Mouse (Mus musculus) kidney, postnatal 0 days (tissue): ENCODE results near the gene Fam160a2. TPM values are rescaled to one million over a fixed set of nuclear protein-coding genes. Genes with fewer than 3 reads are reported as not detected.
"Not testable (repeated sequence)": the region's sequence is repeated elsewhere in the genome, so short reads cannot be mapped to it uniquely, and the experiment has no call there.

Experiments
- ATAC-seq: fragments of 200-750 bp; cut with Nextera tagmentation; replicated peaks from 2 replicates; pipeline ENCODE4 v1.8.0; 2017; ENCODE audit warnings: low read depth, moderate number of reproducible peaks, moderate TSS enrichment, moderate library complexity; ENCODE audit not compliant: low FRiP score
- DNase-seq: peaks from one replicate; pipeline ENCODE4 v3.0.0-alpha.2; 2016; ENCODE audit warnings: low spot score
- H3K27ac ChIP-seq: fragments of 300-500 bp; sonication (generic); 2 replicates; pipeline ENCODE4 v1.5.1; 2014; ENCODE audit warnings: mild to moderate bottlenecking
- H3K27me3 ChIP-seq: fragments of 300-500 bp; sonication (generic); 2 replicates; pipeline ENCODE4 v1.6.1; 2014; ENCODE audit warnings: low read length, mixed read lengths; ENCODE audit not compliant: insufficient read depth
- H3K36me3 ChIP-seq: fragments of 300-500 bp; sonication (generic); 2 replicates; pipeline ENCODE4 v1.6.1; 2014; ENCODE audit warnings: low read length, mixed read lengths; ENCODE audit not compliant: insufficient read depth
- H3K4me1 ChIP-seq: fragments of 300-500 bp; sonication (generic); replicated peaks from 2 replicates; pipeline ENCODE4 v1.6.1; 2014; ENCODE audit warnings: antibody characterized with exemption, low read length, mixed read lengths; ENCODE audit not compliant: insufficient read depth
- H3K4me2 ChIP-seq: fragments of 300-500 bp; sonication (generic); 2 replicates; pipeline ENCODE4 v1.6.1; 2014; ENCODE audit warnings: mild to moderate bottlenecking, low read length, moderate library complexity, mixed read lengths
- H3K4me3 ChIP-seq: fragments of 300-500 bp; sonication (generic); replicated peaks from 2 replicates; pipeline ENCODE4 v1.5.1; 2014; ENCODE audit warnings: low read depth, low read length
- H3K9ac ChIP-seq: fragments of 300-500 bp; sonication (generic); 2 replicates; pipeline ENCODE4 v1.6.1; 2014; ENCODE audit warnings: low read depth, low read length
- H3K9me3 ChIP-seq: fragments of 300-500 bp; sonication (generic); replicated peaks from 2 replicates; pipeline ENCODE4 v1.6.1; 2016; ENCODE audit warnings: low read length, inconsistent platforms, mixed read lengths
- CTCF ChIP-seq: IDR thresholded peaks from 2 replicates; pipeline ENCODE4 v1.5.1; 2016; ENCODE audit warnings: antibody characterized with exemption, low read depth, mild to moderate bottlenecking, moderate library complexity
- WGBS: fragments of 180-500 bp; shearing (Covaris S2); extraction: QIAGEN DNeasy Blood & Tissue Kit; methylation state at CpG from one replicate; pipeline ENCODE4 v1.1.7; 2014; 5-methylcytosine and 5-hydroxymethylcytosine counted together
- polyA plus RNA-seq: library from polyadenylated mRNA; unstranded; fragments of >200 nt; fragmentation: Nextera tagmentation; extraction: Ambion mirVana; gene quantifications from 2 replicates; pipeline ENCODE4 v1.2.1, GENCODE M21; 2015

Gene Fam160a2
- polyA plus RNA-seq, 1 experiment from 2014 or later, result 28.0 TPM

DNA sequence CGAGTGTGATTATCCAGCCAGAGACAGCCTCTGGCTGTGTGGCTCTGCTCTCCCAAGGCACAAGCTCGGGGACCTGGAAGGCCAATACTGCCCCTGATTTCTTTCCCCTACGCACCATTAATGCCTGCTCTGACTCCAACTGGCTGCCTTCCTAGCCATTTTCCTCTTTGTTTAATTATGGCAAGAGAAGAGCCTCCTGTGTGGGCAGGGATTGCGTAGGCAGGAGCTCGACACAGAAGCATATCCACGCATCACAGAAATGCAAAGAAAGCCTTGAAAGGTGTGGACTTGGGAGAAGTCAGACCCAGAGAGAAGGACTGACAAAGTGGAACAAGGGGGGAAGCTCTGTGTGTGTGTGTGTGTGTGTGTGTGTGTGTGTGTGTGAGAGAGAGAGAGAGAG, 14.5 kb upstream of the Fam160a2 start:
- 54% methylated on average over 6 of the region's 6 CpGs for WGBS
- Histone ChIP-seq H3K36me3 (no peaks in the 10 kb centered on the region), H3K4me1 (no peaks in the 10 kb centered on the region), H3K27ac (no peak overlapping the region), H3K4me3 (no peak overlapping the region), H3K27me3 (no peaks in the 10 kb centered on the region), H3K4me2 (no peak overlapping the region), H3K9ac (no peak overlapping the region), H3K9me3 (no peaks in the 10 kb centered on the region)
- DNase-seq (no peak), ATAC-seq (no peak)
- no peak for TF ChIP-seq CTCF

DNA sequence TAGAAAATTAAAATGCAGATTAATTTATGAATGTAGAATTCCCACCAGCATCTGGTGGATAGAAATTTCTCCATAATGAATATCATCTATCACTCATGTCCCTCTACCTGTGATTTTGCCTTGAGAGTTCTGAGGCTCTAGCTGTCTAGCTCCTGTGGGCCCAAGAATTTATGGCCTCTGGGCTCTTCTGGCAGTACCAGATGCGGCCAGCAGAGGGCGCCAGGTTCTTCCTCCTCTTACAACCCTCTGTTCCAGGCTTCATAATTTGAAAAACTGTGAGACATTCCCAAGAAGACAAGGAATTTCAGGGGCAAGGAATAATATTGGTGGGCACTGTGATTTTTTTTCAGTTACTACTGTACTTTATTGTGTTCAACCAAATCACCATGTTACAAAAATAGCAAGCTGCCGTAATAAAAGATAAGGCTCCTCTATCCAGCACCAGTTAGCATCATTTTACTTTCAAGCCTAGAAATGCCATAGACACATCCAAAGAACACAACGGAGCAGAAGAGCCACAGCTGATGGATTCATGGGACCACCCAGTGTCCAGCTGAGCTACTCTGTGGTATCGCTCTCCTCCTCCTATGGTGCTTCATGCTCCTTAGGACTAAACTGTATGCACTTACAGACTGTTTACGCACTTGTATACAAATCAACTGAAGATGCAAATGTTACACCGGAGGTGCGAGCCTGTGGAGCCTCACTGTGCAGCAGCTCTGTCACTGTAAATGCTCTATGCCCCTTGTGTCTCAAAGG, 12.2 kb upstream of the Fam160a2 start:
- H3K4me1 ChIP-seq, H3K4me3 ChIP-seq, H3K4me2 ChIP-seq, H3K36me3 ChIP-seq, H3K9ac ChIP-seq, H3K9me3 ChIP-seq, H3K27me3 ChIP-seq, H3K27ac ChIP-seq: not testable (repeated sequence)
- WGBS, result 56% methylated on average over 8 of the region's 8 CpGs
- peak; percentile 71 for DNase-seq
- ATAC-seq, result 0 out of 2 replicates have a peak, but pooled peaks have one; percentile 21
- TF ChIP-seq CTCF, result peak; percentile 94

GRCm38 (mm10) chr7:105406322-105406721, 6.5 kb upstream of the Fam160a2 start:
- no peak for TF ChIP-seq CTCF
- Histone ChIP-seq H3K9ac (no peak overlapping the region), H3K4me1 (no peaks in the 10 kb centered on the region), H3K36me3 (no peaks in the 10 kb centered on the region), H3K27me3 (no peaks in the 10 kb centered on the region), H3K27ac (no peak overlapping the region), H3K4me3 (no peak overlapping the region), H3K9me3 (no peaks in the 10 kb centered on the region), H3K4me2 (no peak overlapping the region)
- 64% methylated on average over 1 of the region's 1 CpGs for WGBS
- ATAC-seq, result no peak
- DNase-seq, result no peak

DNA sequence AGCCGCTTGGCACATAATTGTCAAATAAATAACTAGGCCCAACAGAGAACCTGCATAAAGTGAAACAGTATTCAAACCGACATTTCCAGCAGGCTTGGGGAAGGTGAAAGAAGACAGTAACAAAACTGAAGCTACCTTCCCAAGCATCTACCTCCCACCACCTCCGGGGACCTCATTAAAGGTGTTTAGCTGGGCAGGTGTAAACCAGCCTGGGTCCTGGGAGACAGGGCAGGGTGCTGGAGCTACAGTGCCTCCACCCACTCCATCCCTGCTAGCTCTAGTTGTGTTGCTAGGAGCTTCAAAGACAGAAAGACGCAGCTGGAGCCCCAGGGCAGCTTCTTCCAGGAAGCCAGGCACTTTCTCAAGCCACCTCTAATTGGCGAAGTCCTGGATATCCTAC, 4.4 kb upstream of the Fam160a2 start, which contains the start of gene Cnga4:
Gene Cnga4, plus strand, starts transcription at position 301 of the 400 bp plus-strand sequence.
- H3K4me3 ChIP-seq, result no peak within 1 kb of the TSS
- H3K9ac ChIP-seq, result 0 out of 2 replicates have a peak within 1 kb of the TSS, but pooled peaks have one; percentile 23
- no peaks in the 10 kb centered on the region for H3K9me3 ChIP-seq
- ATAC-seq (no peak), DNase-seq (no peak)
- no peaks in the 10 kb centered on the region for H3K4me1 ChIP-seq
- TF ChIP-seq CTCF, result no peak
- H3K4me2 ChIP-seq, result no peak within 1 kb of the TSS
- 68% methylated on average over 5 of the region's 5 CpGs for WGBS
- H3K36me3 ChIP-seq, result no peaks in the 10 kb centered on the region
- no peak within 1 kb of the TSS for H3K27ac ChIP-seq
- no peaks in the 10 kb centered on the region for H3K27me3 ChIP-seq

DNA sequence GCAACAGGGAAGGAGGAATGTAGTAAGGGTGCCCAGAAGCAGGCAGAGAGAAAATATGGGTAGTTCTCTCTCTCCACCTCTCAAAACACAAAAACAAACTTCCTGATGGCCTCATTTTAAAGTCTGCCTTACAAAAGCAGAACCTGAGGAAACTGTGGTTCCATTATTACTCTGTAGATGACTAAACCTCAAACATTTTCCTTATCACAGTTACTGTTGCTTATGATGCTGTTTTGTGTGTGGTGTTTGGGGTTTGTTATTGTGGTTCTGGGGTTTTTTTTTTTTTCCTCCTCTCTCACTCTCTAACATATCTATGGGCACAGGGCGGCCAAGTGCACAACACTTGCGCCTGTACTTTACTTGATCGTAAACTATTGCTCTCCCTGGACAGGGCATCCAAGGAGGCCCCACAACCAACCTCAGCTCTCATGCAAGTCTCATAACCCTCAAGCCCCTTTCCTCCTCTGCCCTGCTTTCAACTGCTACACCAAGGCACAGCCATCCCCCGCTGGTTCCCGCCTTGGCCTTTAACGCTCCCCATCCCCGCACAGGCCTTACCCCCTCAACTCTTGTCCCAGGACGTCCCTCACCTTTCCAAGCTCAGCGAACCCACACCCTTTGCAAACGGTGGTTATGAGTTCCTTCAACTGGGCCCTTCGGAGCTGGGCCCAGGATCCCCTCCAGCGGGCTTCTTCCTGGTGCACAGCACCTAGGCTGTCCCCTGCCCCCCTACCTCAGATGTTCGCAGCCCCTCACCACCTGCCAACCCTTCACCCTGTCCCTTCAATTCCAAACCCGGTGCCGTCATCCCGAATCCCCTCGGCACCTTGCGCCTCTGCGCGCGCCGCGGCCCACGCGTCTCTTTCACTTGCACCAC, 558 bp downstream of the Fam160a2 start:
- Histone ChIP-seq H3K27me3 (no peaks in the 10 kb centered on the region), H3K4me3 (peak overlapping the region; percentile 80), H3K36me3 (no peaks in the 10 kb centered on the region), H3K9me3 (no peaks in the 10 kb centered on the region), H3K9ac (peak overlapping the region; percentile 84), H3K4me2 (peak overlapping the region; percentile 69), H3K27ac (peak overlapping the region; percentile 81), H3K4me1 (no peaks in the 10 kb centered on the region)
- WGBS, result 2% methylated on average over 25 of the region's 25 CpGs
- DNase-seq (peak; percentile 14), ATAC-seq (no peak; the same call in 1 of the 2 replicates)
- no peak for TF ChIP-seq CTCF

DNA sequence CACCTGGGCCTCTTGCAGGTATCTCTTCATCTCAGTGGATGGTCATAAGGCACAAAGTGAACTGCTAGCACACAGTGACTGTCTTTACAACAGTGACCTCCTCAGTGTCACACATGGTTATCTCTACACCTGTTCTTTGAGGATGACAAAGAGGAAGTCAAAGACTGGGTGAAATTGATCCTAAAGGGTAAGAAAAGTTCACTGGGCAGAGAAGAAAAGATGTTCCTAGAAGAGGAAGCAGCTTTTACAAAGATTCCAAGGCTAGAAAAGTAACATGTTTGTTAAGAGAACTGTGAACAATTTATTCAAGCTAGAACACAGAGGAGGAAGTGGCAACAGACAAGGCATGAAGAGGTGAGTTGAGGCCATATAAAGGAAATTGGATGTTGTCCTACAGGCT, 3.7 kb downstream of the Fam160a2 start:
- Histone ChIP-seq H3K4me3 (no peak overlapping the region), H3K9ac (no peak overlapping the region), H3K4me2 (no peak overlapping the region), H3K27me3 (no peaks in the 10 kb centered on the region), H3K4me1 (no peaks in the 10 kb centered on the region), H3K27ac (no peak overlapping the region), H3K36me3 (no peaks in the 10 kb centered on the region), H3K9me3 (no peaks in the 10 kb centered on the region)
- DNase-seq (no peak), ATAC-seq (no peak)
- no peak for TF ChIP-seq CTCF
